Mouse (Mus musculus) cerebellum, adult 9-10 months (tissue): ENCODE measurements around the gene Npas3.

Source experiments
- DNase-seq: peaks from one replicate; pipeline ENCODE4 v3.0.0; 2022

Gene Npas3

GRCm38 (mm10) chr12:54004606-54005005, 756.1 kb downstream of the Npas3 start:
- no peak for DNase-seq

- DNase-seq: no peak
These were observed 757.1 kb downstream of the Npas3 start for GRCm38 (mm10) chr12:54005546-54005945.

- DNase-seq: no peak
These were observed 766.8 kb downstream of the Npas3 start for GRCm38 (mm10) chr12:54015304-54015703.

- no peak for DNase-seq
These were observed 769.5 kb downstream of the Npas3 start for GRCm38 (mm10) chr12:54017949-54018348.

GRCm38 (mm10) chr12:54019979-54020378, 771.5 kb downstream of the Npas3 start:
- no peak for DNase-seq

- no peak for DNase-seq
These were observed 786.3 kb downstream of the Npas3 start for GRCm38 (mm10) chr12:54034666-54035346.

GRCm38 (mm10) chr12:54037602-54038001, 789.1 kb downstream of the Npas3 start:
- no peak for DNase-seq

DNA sequence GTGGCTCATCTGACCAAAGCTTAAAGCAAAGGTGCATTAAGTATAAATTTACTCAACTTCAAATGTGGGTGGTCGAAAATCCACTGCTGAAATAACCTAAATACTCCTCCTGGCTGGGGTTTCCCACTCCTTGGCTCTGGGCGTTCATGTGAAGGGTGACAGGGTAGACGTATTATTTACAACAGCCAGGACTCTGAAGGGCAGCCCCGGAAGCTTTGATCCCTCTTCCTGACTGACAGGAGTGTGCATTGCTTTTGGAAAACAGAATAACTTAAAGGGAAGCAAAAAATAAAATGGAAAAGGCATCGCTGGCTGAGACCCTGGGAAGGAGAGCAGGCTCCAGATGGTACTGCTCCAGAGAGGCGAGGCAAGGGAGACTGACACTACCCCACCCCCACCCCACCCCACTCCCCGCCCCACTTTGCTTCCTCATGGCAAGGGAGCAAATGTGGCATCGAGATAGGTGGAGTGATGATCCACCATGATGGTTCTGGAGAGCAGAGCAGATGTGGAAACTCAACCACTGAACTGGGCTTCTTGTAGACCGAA, 794.6 kb downstream of the Npas3 start:
- no peak for DNase-seq

GRCm38 (mm10) chr12:54044606-54045334, 796.3 kb downstream of the Npas3 start:
- no peak for DNase-seq

DNA sequence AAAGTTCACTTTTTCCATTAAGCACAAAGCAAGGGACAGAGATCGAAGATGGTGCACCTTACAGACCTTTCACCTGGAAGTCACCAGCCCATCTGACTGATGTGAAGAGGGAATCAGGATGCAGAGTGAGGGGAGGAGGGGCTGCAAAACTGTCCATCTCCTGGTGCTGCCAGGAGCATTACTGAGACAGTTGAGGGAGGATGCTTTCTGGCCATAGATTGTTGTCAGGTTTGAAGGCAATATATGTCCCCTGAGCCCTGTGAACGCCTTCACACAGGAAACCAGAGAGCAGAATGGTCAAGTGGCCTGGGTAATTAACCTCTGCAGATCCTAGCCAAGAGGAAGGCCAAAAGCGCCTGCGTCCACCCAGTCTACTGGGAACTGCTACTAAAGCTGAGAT, 796.9 kb downstream of the Npas3 start:
- DNase-seq: no peak

DNA sequence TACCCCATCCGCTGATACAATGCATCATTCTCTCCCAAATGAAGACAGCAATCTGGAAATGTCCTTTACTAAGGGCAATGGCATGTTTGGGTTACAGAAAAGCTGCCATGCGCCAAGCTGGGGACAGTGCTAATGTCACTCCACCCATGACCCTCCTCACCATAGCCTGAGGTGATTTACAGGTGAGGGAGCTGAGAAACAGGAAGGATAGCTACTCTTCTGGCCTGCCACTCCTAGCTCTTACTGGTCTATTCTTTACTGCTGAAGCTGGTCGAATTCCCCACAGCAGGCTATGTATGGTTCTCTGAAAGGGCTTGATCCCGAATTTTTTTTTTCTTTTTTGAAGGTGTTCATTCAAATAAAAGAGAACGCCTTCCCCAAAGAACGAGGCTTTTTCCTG, 798.3 kb downstream of the Npas3 start:
- no peak for DNase-seq

- no peak for DNase-seq
These were observed 799.6 kb downstream of the Npas3 start for GRCm38 (mm10) chr12:54048126-54048525.

DNA sequence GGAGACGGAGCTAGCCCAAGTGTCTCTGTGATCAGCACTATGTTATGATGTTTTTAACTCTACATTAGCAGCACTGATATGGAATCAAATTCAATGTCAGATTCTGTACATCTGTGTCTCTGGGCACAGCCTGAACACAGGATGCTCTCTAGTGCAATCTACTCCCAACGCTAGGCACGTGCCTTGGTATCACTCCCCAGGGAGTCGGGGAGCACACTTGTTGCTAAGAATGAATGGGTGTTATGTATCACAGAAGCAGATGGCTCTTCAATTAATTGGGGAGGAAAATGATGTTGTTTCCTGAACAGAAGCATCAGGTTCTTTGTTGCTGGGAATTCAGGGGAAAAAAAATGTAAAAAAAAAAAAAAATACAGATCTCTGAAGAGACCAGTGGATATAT, 801.4 kb downstream of the Npas3 start:
- DNase-seq: no peak

DNA sequence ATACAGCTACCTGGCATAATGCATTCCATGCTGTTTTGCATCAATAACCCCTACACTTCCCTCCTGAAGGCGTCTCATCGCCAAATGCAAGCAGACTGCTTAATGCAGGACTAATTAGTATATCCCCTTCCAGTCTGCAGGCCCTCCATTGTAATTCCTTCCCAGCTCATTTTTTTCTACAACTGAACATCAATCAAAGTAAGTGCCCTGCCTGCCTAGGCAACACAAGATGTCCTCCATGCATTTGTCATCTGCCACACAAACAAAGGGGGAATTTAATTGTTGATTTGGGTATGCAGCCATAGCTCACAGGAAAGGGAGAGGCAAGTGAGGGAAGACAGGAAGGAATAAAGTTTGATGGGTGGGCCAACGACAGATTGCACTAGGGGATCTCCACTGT, 804.5 kb downstream of the Npas3 start:
- DNase-seq: no peak

- no peak for DNase-seq
These were observed 805.1 kb downstream of the Npas3 start for GRCm38 (mm10) chr12:54053598-54053997.

DNA sequence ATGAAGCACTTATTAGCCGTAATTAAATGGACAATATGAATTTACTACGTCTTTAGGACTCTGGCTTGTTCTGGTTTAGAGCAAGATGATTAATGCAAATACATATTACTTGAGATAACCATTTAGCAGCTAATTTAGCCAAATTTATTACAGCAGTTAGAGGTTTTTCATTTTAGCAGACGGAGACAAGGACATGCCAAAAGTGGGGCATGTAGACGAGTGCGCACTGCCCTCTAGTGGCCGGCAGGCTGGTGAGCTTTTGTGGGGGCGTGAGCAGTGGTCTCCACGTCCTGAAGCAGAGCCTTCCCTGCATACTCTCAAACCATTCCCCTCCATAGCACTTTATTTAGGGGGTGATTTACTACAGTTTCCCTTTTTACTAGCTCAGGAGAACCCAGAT, 812.3 kb downstream of the Npas3 start:
- peak; percentile 36 for DNase-seq

- DNase-seq: no peak
These were observed 812.7 kb downstream of the Npas3 start for GRCm38 (mm10) chr12:54061168-54061567.

DNA sequence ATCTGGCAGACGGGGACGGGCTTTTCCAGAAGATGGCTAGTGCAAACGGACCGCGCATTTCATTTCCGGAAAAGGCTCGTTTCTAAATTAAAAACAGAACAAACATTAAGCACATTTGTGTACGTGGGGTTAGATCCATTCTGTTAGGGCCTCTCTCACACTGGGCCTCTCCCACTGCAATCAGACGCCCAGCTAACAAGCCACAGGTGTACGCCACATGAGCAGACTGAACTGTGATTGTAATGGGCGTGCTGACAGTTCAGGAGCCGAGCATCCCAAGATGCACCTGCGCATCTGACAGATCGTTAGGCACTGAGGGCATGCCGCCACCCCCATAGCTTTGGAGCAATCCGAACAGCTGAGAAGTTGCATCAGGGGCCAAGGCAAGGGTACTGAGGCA, 816.5 kb downstream of the Npas3 start:
- DNase-seq: no peak

GRCm38 (mm10) chr12:54065607-54066006, 817.1 kb downstream of the Npas3 start:
- no peak for DNase-seq

DNA sequence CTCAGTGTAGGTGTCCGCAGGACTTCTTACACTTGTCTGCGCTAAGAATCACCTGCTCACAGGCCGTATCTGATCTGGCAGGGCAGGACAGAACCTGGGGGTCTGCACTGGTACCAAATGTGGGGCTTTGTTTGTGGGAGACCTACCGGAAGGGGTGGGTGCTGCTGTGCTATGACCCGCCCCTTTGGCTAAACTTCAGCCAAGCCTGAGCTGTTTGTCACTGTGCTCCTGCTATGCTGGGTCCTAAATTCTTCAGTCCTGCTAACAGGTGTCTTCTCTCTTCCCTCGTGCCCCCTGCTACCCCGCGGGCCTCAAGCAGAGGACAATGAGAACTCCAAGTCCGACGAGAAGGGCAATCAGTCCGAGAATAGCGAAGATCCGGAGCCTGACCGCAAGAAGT, 818.9 kb downstream of the Npas3 start:
- no peak for DNase-seq

DNA sequence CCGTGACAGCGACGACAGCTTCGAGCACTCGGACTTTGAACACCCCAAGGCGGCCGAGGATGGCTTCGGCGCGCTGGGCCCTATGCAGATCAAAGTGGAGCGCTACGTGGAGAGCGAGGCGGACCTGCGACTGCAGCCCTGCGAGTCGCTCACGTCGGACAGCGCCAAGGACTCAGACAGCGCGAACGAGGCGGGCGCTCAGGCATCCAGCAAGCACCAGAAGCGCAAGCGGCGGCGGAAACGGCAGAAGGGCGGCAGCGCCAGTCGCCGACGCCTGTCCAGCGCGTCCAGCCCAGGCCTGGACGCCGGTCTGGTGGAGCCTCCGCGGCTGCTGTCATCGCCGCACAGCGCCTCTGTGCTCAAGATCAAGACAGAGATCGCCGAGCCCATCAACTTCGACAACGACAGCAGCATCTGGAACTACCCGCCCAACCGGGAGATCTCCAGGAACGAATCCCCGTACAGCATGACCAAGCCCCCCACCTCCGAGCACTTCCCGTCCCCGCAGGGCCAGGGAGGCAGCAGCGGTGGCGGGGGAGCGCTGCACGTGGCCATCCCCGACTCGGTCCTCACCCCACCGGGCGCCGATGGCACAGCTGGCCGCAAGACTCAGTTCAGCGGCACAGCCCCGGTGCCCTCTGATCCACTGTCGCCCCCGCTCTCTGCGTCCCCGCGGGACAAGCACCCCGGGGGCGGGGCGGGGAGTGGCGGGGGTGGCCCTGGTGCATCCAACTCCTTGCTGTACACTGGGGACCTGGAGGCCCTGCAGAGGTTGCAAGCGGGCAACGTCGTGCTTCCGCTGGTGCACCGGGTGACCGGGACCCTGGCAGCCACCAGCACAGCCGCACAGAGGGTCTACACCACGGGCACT, 819.6 kb downstream of the Npas3 start:
- DNase-seq: no peak

GRCm38 (mm10) chr12:54068757-54069146, 820.3 kb downstream of the Npas3 start:
- no peak for DNase-seq

GRCm38 (mm10) chr12:54074012-54074411, 825.5 kb downstream of the Npas3 start:
- no peak for DNase-seq
